In genomic region chr9:41736881-41737280, GRCm38 (mm10) we compare ENCODE assay signal across 7 mouse cellular contexts.
DNase-seq lines count a peak whose midpoint lies in the region; ATAC-seq and TF ChIP-seq lines count a peak whose summit lies in the region.

No protein-coding gene starts in this region.

- no peak for ATAC-seq in lung, embryonic 16.5 days (ENCODE audit: low read depth)
- ATAC-seq in lung, postnatal 0 days, result no peak
- ATAC-seq in forebrain, embryonic 12.5 days (ENCODE audit: low FRiP score), result peak; percentile 59
- no peak for ATAC-seq in intestine, postnatal 0 days
- no peak for ATAC-seq in stomach, embryonic 14.5 days (ENCODE audit: insufficient number of reproducible peaks, insufficient read depth, low FRiP score, low read depth)

- no peak overlapping the region for H3K27ac ChIP-seq in lung, embryonic 16.5 days (ENCODE audit: low read length)
- H3K27ac ChIP-seq in lung, postnatal 0 days (ENCODE audit: low read length), result no peak overlapping the region
- peak overlapping the region; percentile 97 for H3K27ac ChIP-seq in forebrain, embryonic 12.5 days
- H3K27ac ChIP-seq in intestine, postnatal 0 days (ENCODE audit: low read depth, low read length), result no peak overlapping the region
- peak overlapping the region; percentile 92 for H3K27ac ChIP-seq in stomach, embryonic 14.5 days (ENCODE audit: low read length)

- H3K36me3 ChIP-seq in lung, embryonic 16.5 days (ENCODE audit: control insufficient read depth, insufficient read depth, low read length), result no peaks in the 10 kb centered on the region
- H3K36me3 ChIP-seq in lung, postnatal 0 days (ENCODE audit: insufficient read depth, low read length), result no peaks in the 10 kb centered on the region
- H3K36me3 ChIP-seq in forebrain, embryonic 12.5 days (replicated peaks), result no peaks in the 10 kb centered on the region
- no peaks in the 10 kb centered on the region for H3K36me3 ChIP-seq in intestine, postnatal 0 days (ENCODE audit: control insufficient read depth, insufficient read depth)
- H3K36me3 ChIP-seq in stomach, embryonic 14.5 days (ENCODE audit: control insufficient read depth, insufficient read depth, low read length), result no peaks in the 10 kb centered on the region

- H3K9ac ChIP-seq in lung, embryonic 16.5 days (ENCODE audit: low read length), result no peak overlapping the region
- H3K9ac ChIP-seq in lung, postnatal 0 days (replicated peaks; ENCODE audit: low read depth), result no peak overlapping the region
- peak overlapping the region; percentile 49 for H3K9ac ChIP-seq in forebrain, embryonic 12.5 days
- H3K9ac ChIP-seq in intestine, postnatal 0 days (ENCODE audit: low read depth, low read length), result no peak overlapping the region
- 0 out of 2 replicates have a peak overlapping the region, but pooled peaks have one; percentile 30 for H3K9ac ChIP-seq in stomach, embryonic 14.5 days (replicated peaks; ENCODE audit: low read depth, low read length)

- no peak for DNase-seq in lung, postnatal 0 days (ENCODE audit: low spot score)
- no peak for DNase-seq in cerebellum, adult 9-11 months
- DNase-seq in urinary bladder, postnatal 36 days (ENCODE audit: low spot score in 2 of 2), result no peak

- H3K4me1 ChIP-seq in lung, embryonic 16.5 days (replicated peaks; ENCODE audit: control insufficient read depth, insufficient read depth, low read length), result peaks cover 13% of the 10 kb centered on the region
- H3K4me1 ChIP-seq in lung, postnatal 0 days (ENCODE audit: insufficient read depth, low read depth, low read length), result peaks cover 3% of the 10 kb centered on the region; the same call in 1 of the 2 replicates
- H3K4me1 ChIP-seq in forebrain, embryonic 12.5 days, result peaks cover 29% of the 10 kb centered on the region
- no peaks in the 10 kb centered on the region for H3K4me1 ChIP-seq in intestine, postnatal 0 days (replicated peaks; ENCODE audit: control insufficient read depth, insufficient read depth, low read length)
- H3K4me1 ChIP-seq in stomach, embryonic 14.5 days (ENCODE audit: control insufficient read depth, insufficient read depth, low read length), result peaks cover 17% of the 10 kb centered on the region

- WGBS in lung, embryonic 16.5 days, result 34% methylated on average over 6 of the region's 6 CpGs
- WGBS in lung, postnatal 0 days, result 36% methylated on average over 6 of the region's 6 CpGs
- 2% methylated on average over 6 of the region's 6 CpGs for WGBS in forebrain, embryonic 12.5 days
- WGBS in intestine, postnatal 0 days, result 63% methylated on average over 6 of the region's 6 CpGs
- 30% methylated on average over 6 of the region's 6 CpGs for WGBS in stomach, embryonic 14.5 days

- peak overlapping the region; percentile 71 for H3K4me2 ChIP-seq in lung, embryonic 16.5 days (ENCODE audit: low read depth, low read length)
- no peak overlapping the region for H3K4me2 ChIP-seq in lung, postnatal 0 days (replicated peaks; ENCODE audit: low read depth, low read length)
- peak overlapping the region; percentile 53 for H3K4me2 ChIP-seq in forebrain, embryonic 12.5 days
- peak overlapping the region; percentile 81; the same call in 1 of the 2 replicates for H3K4me2 ChIP-seq in intestine, postnatal 0 days (replicated peaks; ENCODE audit: low read depth)
- peak overlapping the region; percentile 80 for H3K4me2 ChIP-seq in stomach, embryonic 14.5 days (replicated peaks; ENCODE audit: low read depth, low read length)

- no peaks in the 10 kb centered on the region for H3K9me3 ChIP-seq in lung, embryonic 16.5 days (ENCODE audit: control insufficient read depth, low read length)
- H3K9me3 ChIP-seq in lung, postnatal 0 days (ENCODE audit: low read length), result no peaks in the 10 kb centered on the region
- no peaks in the 10 kb centered on the region for H3K9me3 ChIP-seq in forebrain, embryonic 12.5 days
- no peaks in the 10 kb centered on the region for H3K9me3 ChIP-seq in intestine, postnatal 0 days (ENCODE audit: control insufficient read depth)
- no peaks in the 10 kb centered on the region for H3K9me3 ChIP-seq in stomach, embryonic 14.5 days (ENCODE audit: control insufficient read depth, low read depth, low read length)

- no peak for TF ChIP-seq CTCF in lung, postnatal 0 days (IDR thresholded peaks at IDR 0.05)
- no peak for TF ChIP-seq CTCF in intestine, postnatal 0 days (IDR thresholded peaks at IDR 0.05; ENCODE audit: low read depth)

- no peaks in the 10 kb centered on the region; the same call in 1 of the 2 replicates for H3K27me3 ChIP-seq in lung, embryonic 16.5 days (ENCODE audit: control insufficient read depth, insufficient read depth, low read depth, low read length)
- no peaks in the 10 kb centered on the region for H3K27me3 ChIP-seq in lung, postnatal 0 days (replicated peaks; ENCODE audit: insufficient read depth, low read length)
- H3K27me3 ChIP-seq in forebrain, embryonic 12.5 days, result no peaks in the 10 kb centered on the region
- no peaks in the 10 kb centered on the region for H3K27me3 ChIP-seq in intestine, postnatal 0 days (replicated peaks; ENCODE audit: control insufficient read depth, insufficient read depth, low read length)
- H3K27me3 ChIP-seq in stomach, embryonic 14.5 days (ENCODE audit: control insufficient read depth, insufficient read depth, low read length), result no peaks in the 10 kb centered on the region

- no peak for TF ChIP-seq EP300 in lung, postnatal 0 days (IDR thresholded peaks at IDR 0.05)

- H3K4me3 ChIP-seq in lung, embryonic 16.5 days (ENCODE audit: low read length), result no peak overlapping the region
- H3K4me3 ChIP-seq in lung, postnatal 0 days (ENCODE audit: low read depth, low read length), result no peak overlapping the region
- peak overlapping the region; percentile 33 for H3K4me3 ChIP-seq in forebrain, embryonic 12.5 days (replicated peaks)
- H3K4me3 ChIP-seq in intestine, postnatal 0 days (ENCODE audit: low read depth, low read length), result no peak overlapping the region
- H3K4me3 ChIP-seq in stomach, embryonic 14.5 days (ENCODE audit: low read depth, low read length), result peak overlapping the region; percentile 37; the same call in 1 of the 2 replicates

Comparison
In these comparisons a context has a peak if more than half of its experiments do, and no peak if none do; other contexts are left out.
1. H3K27ac ChIP-seq: peak in forebrain, embryonic 12.5 days (single experiment) and stomach, embryonic 14.5 days (single experiment); none in lung, embryonic 16.5 days (single experiment), lung, postnatal 0 days (single experiment) and intestine, postnatal 0 days (single experiment).
2. H3K4me3 ChIP-seq: peak in forebrain, embryonic 12.5 days (single experiment) and stomach, embryonic 14.5 days (single experiment); none in lung, embryonic 16.5 days (single experiment), lung, postnatal 0 days (single experiment) and intestine, postnatal 0 days (single experiment).
3. H3K9ac ChIP-seq: peak in forebrain, embryonic 12.5 days (single experiment) and stomach, embryonic 14.5 days (single experiment); none in lung, embryonic 16.5 days (single experiment), lung, postnatal 0 days (single experiment) and intestine, postnatal 0 days (single experiment).